Mouse (Mus musculus) ZHBTc4 (cell line): ENCODE results near the gene Scml4.

ENCODE experiments used
- DNase-seq: peaks from one replicate; pipeline ENCODE4 v3.0.0-alpha.2; 2011; ENCODE audit warnings: low read depth, low spot score

Gene Scml4

GRCm38 (mm10) chr10:42901361-42901760, 41.2 kb downstream of the Scml4 start:
- no peak for DNase-seq

- DNase-seq = no peak
Observed at GRCm38 (mm10) chr10:42903054-42903453, 42.9 kb downstream of the Scml4 start.

GRCm38 (mm10) chr10:42908562-42908961, 48.4 kb downstream of the Scml4 start:
- DNase-seq = no peak

GRCm38 (mm10) chr10:42910567-42910966, 50.4 kb downstream of the Scml4 start:
- no peak for DNase-seq

- DNase-seq = no peak
Observed at GRCm38 (mm10) chr10:42912056-42912455, 51.9 kb downstream of the Scml4 start.

- DNase-seq = peak; percentile 62
Observed at GRCm38 (mm10) chr10:42913196-42913595, 53.0 kb downstream of the Scml4 start.

GRCm38 (mm10) chr10:42914146-42914545, 54.0 kb downstream of the Scml4 start:
- no peak for DNase-seq

GRCm38 (mm10) chr10:42917355-42917754, 57.2 kb downstream of the Scml4 start:
- DNase-seq = no peak

- DNase-seq = no peak
Observed at GRCm38 (mm10) chr10:42919786-42920185, 59.6 kb downstream of the Scml4 start.

- peak; percentile 76 for DNase-seq
Observed at GRCm38 (mm10) chr10:42925103-42925866, 65.1 kb downstream of the Scml4 start.

GRCm38 (mm10) chr10:42930121-42930650, 70.0 kb downstream of the Scml4 start:
- peak; percentile 48 for DNase-seq

GRCm38 (mm10) chr10:42932862-42933480, 72.8 kb downstream of the Scml4 start:
- DNase-seq = no peak

GRCm38 (mm10) chr10:42934672-42935071, 74.5 kb downstream of the Scml4 start:
- DNase-seq = no peak

- DNase-seq = no peak
Observed at GRCm38 (mm10) chr10:42936205-42936604, 76.0 kb downstream of the Scml4 start.

- no peak for DNase-seq
Observed at GRCm38 (mm10) chr10:42938361-42938760, 78.2 kb downstream of the Scml4 start.

GRCm38 (mm10) chr10:42939691-42940090, 79.5 kb downstream of the Scml4 start:
- no peak for DNase-seq

GRCm38 (mm10) chr10:42940193-42941050, 80.3 kb downstream of the Scml4 start:
- no peak for DNase-seq

- no peak for DNase-seq
Observed at GRCm38 (mm10) chr10:42941278-42941677, 81.1 kb downstream of the Scml4 start.

GRCm38 (mm10) chr10:42941697-42942221, 81.6 kb downstream of the Scml4 start:
- DNase-seq = peak; percentile 40

- peak; percentile 54 for DNase-seq
Observed at GRCm38 (mm10) chr10:42942300-42942699, 82.1 kb downstream of the Scml4 start.

GRCm38 (mm10) chr10:42945316-42945715, 85.1 kb downstream of the Scml4 start:
- peak; percentile 83 for DNase-seq

GRCm38 (mm10) chr10:42947336-42947735, 87.2 kb downstream of the Scml4 start:
- no peak for DNase-seq
